8 mouse cellular contexts compared by ENCODE assay signal in the genomic region with DNA sequence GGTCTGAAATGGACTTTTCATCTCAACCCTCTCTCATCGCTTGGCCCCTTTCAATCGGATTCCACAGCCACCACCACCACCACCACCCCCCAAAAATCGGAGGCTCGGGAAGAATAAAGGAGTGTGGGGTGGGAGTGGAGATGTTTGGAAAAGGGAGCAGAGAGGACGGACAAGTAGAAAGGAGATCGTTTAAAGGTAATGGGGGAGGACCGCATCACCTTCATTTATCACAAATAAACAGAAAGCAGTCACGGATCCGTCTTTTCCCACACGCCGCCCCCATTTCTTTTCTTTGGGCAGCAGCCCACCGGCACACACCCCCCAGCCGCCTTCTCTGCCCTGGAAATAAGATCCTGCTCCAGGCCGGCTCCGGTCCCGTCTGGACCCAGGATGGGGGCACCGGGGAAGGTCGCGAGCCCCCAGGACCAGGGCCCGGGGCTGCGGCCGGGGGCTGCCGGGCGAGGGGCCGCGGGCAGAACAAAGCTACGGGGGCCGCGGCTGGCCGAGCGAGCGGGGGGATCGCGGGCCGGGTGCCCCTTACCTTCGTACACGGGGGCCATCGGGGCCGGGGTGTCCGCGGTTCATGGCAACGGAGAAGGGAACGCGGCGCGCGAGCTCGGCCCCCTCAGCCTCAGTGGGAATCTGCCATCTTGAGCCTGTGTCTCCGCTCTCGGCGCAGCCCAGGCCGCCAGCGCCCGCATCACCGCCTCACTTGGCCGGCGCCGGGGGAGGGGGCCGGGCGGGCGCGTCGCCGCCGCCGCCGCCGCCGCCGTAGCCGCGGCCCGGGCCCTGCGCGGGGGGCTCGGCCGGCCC. TPM values are rescaled to one million over a fixed set of nuclear protein-coding genes. Genes with fewer than 3 reads are reported as not detected.
A peak's percentile ranks its signal among the peaks of the same experiment; 100 is the strongest.
DNase-seq lines count a peak whose midpoint lies in the region; ATAC-seq and TF ChIP-seq lines count a peak whose summit lies in the region.

A gene (plus strand): TSS at position 147 of the 813 bp plus-strand sequence.

- intact Hi-C loops in left cerebral cortex, postnatal 14 days (cut with DNase I): loop anchor here (2.0 kb wide), 2 partner anchors 139 to 191 kb away; no protein-coding TSS in a partner anchor

- TF ChIP-seq CTCF in Patski (IDR thresholded peaks at IDR 0.05): no peak

- H3K27me3 ChIP-seq in Patski: no peaks in the 10 kb centered on the region
- H3K27me3 ChIP-seq in hindbrain, embryonic 14.5 days (ENCODE audit: control insufficient read depth, insufficient read depth, low read length): no peaks in the 10 kb centered on the region
- peaks cover 2% of the 10 kb centered on the region for H3K27me3 ChIP-seq in megakaryocyte, embryonic 14.5 days (replicated peaks)

- POLR2A ChIA-PET in Patski (lab: Charles Lee): interaction anchor here (0.8 kb wide), 1 partner anchor 139 kb away, joined by 3 read pairs; no protein-coding TSS in a partner anchor

- H3K4me3 ChIP-seq in hindbrain, embryonic 14.5 days (replicated peaks; ENCODE audit: low read length): peak within 1 kb of the TSS; percentile 96
- H3K4me3 ChIP-seq in megakaryocyte, embryonic 14.5 days (replicated peaks): peak within 1 kb of the TSS; percentile 99

- peaks cover 36% of the 10 kb centered on the region for H3K4me1 ChIP-seq in hindbrain, embryonic 14.5 days (replicated peaks; ENCODE audit: control insufficient read depth, insufficient read depth, low read length)
- peaks cover 58% of the 10 kb centered on the region for H3K4me1 ChIP-seq in megakaryocyte, embryonic 14.5 days

- in situ Hi-C loops in Patski (cut with MboI; ENCODE audit: low pct_unique_long_range_greater_than_20kb): no loop called here

- no peak for DNase-seq in Patski (ENCODE audit: low read depth, low spot score)
- DNase-seq in cerebellum, adult 9-11 months: peak; percentile 53
- peak; percentile 60 for DNase-seq in hindbrain, embryonic 14.5 days (ENCODE audit: low spot score)
- DNase-seq in left cerebral cortex, postnatal 14 days (ENCODE audit: low spot score in 2 of 2): peak; percentile 24 to 55
- DNase-seq in right cerebral cortex, postnatal 4 days: peak; percentile 60
- DNase-seq in c-Kit-positive CD71-positive TER-119-positive erythroid progenitor cells, embryonic 14.5 days (ENCODE audit: low spot score): no peak

- CTCF ChIA-PET in Patski (lab: Charles Lee): interaction anchor here (1.9 kb wide), 1 partner anchor 139 kb away, joined by 6 read pairs; no protein-coding TSS in a partner anchor

- H3K9ac ChIP-seq in hindbrain, embryonic 14.5 days: peak within 1 kb of the TSS; percentile 100

- peak within 1 kb of the TSS; percentile 58 for H3K4me2 ChIP-seq in hindbrain, embryonic 14.5 days (replicated peaks)

- WGBS in hindbrain, embryonic 14.5 days: 2% methylated on average over 55 of the region's 77 CpGs

- H3K36me3 ChIP-seq in hindbrain, embryonic 14.5 days (replicated peaks; ENCODE audit: control insufficient read depth, insufficient read depth): no peaks in the 10 kb centered on the region
- peaks cover 26% of the 10 kb centered on the region for H3K36me3 ChIP-seq in megakaryocyte, embryonic 14.5 days (replicated peaks; ENCODE audit: low read length)

- H3K9me3 ChIP-seq in hindbrain, embryonic 14.5 days (ENCODE audit: control insufficient read depth, low read length): no peaks in the 10 kb centered on the region
- H3K9me3 ChIP-seq in megakaryocyte, embryonic 14.5 days: no peaks in the 10 kb centered on the region

- ATAC-seq in Patski: peak; percentile 63
- ATAC-seq in frontal cortex, adult (ENCODE audit: low TSS enrichment): peak; percentile 45
- peak; percentile 77 for ATAC-seq in hindbrain, embryonic 14.5 days (ENCODE audit: low FRiP score)

- peak within 1 kb of the TSS; percentile 98 for H3K27ac ChIP-seq in hindbrain, embryonic 14.5 days

RNA-seq across cellular contexts. Expression of the gene that starts here (rescaled TPM):
- 0.37 TPM for polyA plus RNA-seq in Patski (2021)
- polyA plus RNA-seq in hindbrain, embryonic 14.5 days (2014; fragmentation: Nextera tagmentation; extraction: Ambion mirVana): 1.6 and 2.2 TPM in 2 replicates
- 1 to 10 TPM; 2.9 to 3.0 TPM for total RNA-seq in left cerebral cortex, postnatal 14 days (2021)
- 165 and 265 TPM in 2 replicates for polyA plus RNA-seq in megakaryocyte, embryonic 14.5 days (2012; ENCODE audit: insufficient read depth, low replicate concordance)

Comparison
In these comparisons a context has a peak if more than half of its experiments do, and no peak if none do; other contexts are left out.
1. RNA of the gene that starts here (polyA plus RNA-seq): 165 to 265 TPM in megakaryocyte, embryonic 14.5 days; 1.6 to 2.2 TPM in hindbrain, embryonic 14.5 days and 0.37 TPM in Patski (single experiment); every median in the first group is over 10 times any median in the second.
2. Peak in ATAC-seq in Patski; RNA of the gene not detected or under 1 TPM.
3. DNase-seq: peak in cerebellum, adult 9-11 months (single experiment), hindbrain, embryonic 14.5 days (single experiment), left cerebral cortex, postnatal 14 days (2 of 2) and right cerebral cortex, postnatal 4 days (single experiment); none in Patski (single experiment) and c-Kit-positive CD71-positive TER-119-positive erythroid progenitor cells, embryonic 14.5 days (single experiment).
4. Peak in every context shown above with its lines, with median percentiles within 50 percentile points of each other: ATAC-seq.